Mouse (Mus musculus): ENCODE results near the gene Tmem30b. TPM values are rescaled to one million over a fixed set of nuclear protein-coding genes. Genes with fewer than 3 reads are reported as not detected.

Tmem30b gene
- polyA plus RNA-seq (2014; fragmentation: Illumina TruSeq; extraction: RNeasy Lipid Tissue Mini Kit (QIAGEN cat#74804)) = 8.5 TPM

GRCm38 (mm10) chr12:73546086-73546711 lies at the start of gene Tmem30b:
Gene Tmem30b, minus strand, starts transcription at chr12:73546392.

GRCm38 (mm10) chr12:73584610-73585240 lies 38.5 kb upstream of the Tmem30b start, which contains the start of gene Prkch:
Gene Prkch, plus strand, starts transcription at chr12:73584796.

Other genes starting within 250 kb of the Tmem30b start
- gene Prkch, start 38.4 kb upstream of the Tmem30b start, polyA plus RNA-seq (2014; fragmentation: Illumina TruSeq; extraction: RNeasy Lipid Tissue Mini Kit (QIAGEN cat#74804)) = 5.0 TPM